Comparison of ENCODE assay signal across 30 mouse cellular contexts in genomic region chr10:4230563-4231359, GRCm38 (mm10). TPM values are rescaled to one million over a fixed set of nuclear protein-coding genes. Genes with fewer than 3 reads are reported as not detected.
DNase-seq lines count a peak whose midpoint lies in the region; ATAC-seq and TF ChIP-seq lines count a peak whose summit lies in the region.
"Had no signal": no experiment of that assay in that cellular context is flagged by ENCODE, and none has a peak within 500 bp of the region (broad histone marks: within the 10 kb centered on the region; RNA-seq: fewer than 3 reads in every experiment).

No protein-coding gene starts in this region.

- DNase-seq in embryonic facial prominence, embryonic 10.5 days (ENCODE audit: low spot score), result no peak
- DNase-seq in testis, postnatal 10 days (ENCODE audit: low spot score), result no peak
- peak; percentile 10 for DNase-seq in brain, adult 2 months (ENCODE audit: low read depth, low spot score)
- DNase-seq in stomach, postnatal 0 days (ENCODE audit: low spot score), result peak; percentile 23
- no peak for DNase-seq in lung, postnatal 4 days
- DNase-seq in thymus, adult 18-20 months, result no peak
- DNase-seq: adrenal gland, adult 8-10 months; adrenal gland, postnatal 25 days; B cell, adult 2 months; cerebellum, adult 11 months; cerebellum, adult 8-10 months; cerebellum, postnatal 14 days; gastrocnemius, adult 2 months; gastrocnemius, postnatal 14 days; heart, adult 18-20 months; heart, postnatal 10 days; heart, postnatal 4 days; kidney, adult 18-20 months had no signal

- TF ChIP-seq CTCF in testis, adult 2 months (IDR thresholded peaks at IDR 0.05; ENCODE audit: control insufficient read depth, insufficient read depth, insufficient replicate concordance, low read depth, low read length), result no peak
- TF ChIP-seq CTCF in stomach, postnatal 0 days (IDR thresholded peaks at IDR 0.05; ENCODE audit: low read depth), result no peak

- no peaks in the 10 kb centered on the region for H3K9me3 ChIP-seq in embryonic facial prominence, embryonic 15.5 days (replicated peaks)
- H3K9me3 ChIP-seq in embryonic facial prominence, embryonic 10.5 days, result no peaks in the 10 kb centered on the region
- no peaks in the 10 kb centered on the region for H3K9me3 ChIP-seq in stomach, postnatal 0 days (ENCODE audit: control insufficient read depth, low read length)
- H3K9me3 ChIP-seq: embryonic facial prominence, embryonic 12.5 days; forebrain, embryonic 13.5 days; heart, embryonic 12.5 days; heart, embryonic 15.5 days had no signal

- no peak for TF ChIP-seq POLR2A in testis, adult 2 months (IDR thresholded peaks at IDR 0.05; ENCODE audit: control insufficient read depth, low read depth, low read length)

- H3K9ac ChIP-seq in embryonic facial prominence, embryonic 15.5 days, result no peak overlapping the region
- no peak overlapping the region for H3K9ac ChIP-seq in stomach, postnatal 0 days (ENCODE audit: low read length)
- H3K9ac ChIP-seq: embryonic facial prominence, embryonic 12.5 days; forebrain, embryonic 13.5 days; heart, embryonic 12.5 days; heart, embryonic 15.5 days; hindbrain, embryonic 14.5 days had no signal

- no peaks in the 10 kb centered on the region for H3K36me3 ChIP-seq in embryonic facial prominence, embryonic 15.5 days
- H3K36me3 ChIP-seq in embryonic facial prominence, embryonic 10.5 days (replicated peaks), result no peaks in the 10 kb centered on the region
- H3K36me3 ChIP-seq in testis, adult 2 months (ENCODE audit: control insufficient read depth, insufficient read depth, low read length), result no peaks in the 10 kb centered on the region
- H3K36me3 ChIP-seq in stomach, postnatal 0 days (ENCODE audit: control insufficient read depth, insufficient read depth, low read length), result no peaks in the 10 kb centered on the region
- H3K36me3 ChIP-seq: embryonic facial prominence, embryonic 12.5 days; heart, embryonic 12.5 days; heart, embryonic 15.5 days had no signal

- H3K27me3 ChIP-seq in embryonic facial prominence, embryonic 15.5 days, result no peaks in the 10 kb centered on the region
- no peaks in the 10 kb centered on the region for H3K27me3 ChIP-seq in embryonic facial prominence, embryonic 10.5 days (replicated peaks; ENCODE audit: low read depth, poor library complexity, severe bottlenecking)
- H3K27me3 ChIP-seq in testis, adult 2 months (ENCODE audit: control insufficient read depth, insufficient read depth, low read length), result no peaks in the 10 kb centered on the region
- no peaks in the 10 kb centered on the region for H3K27me3 ChIP-seq in stomach, postnatal 0 days (ENCODE audit: control insufficient read depth, insufficient read depth, low read length)
- H3K27me3 ChIP-seq: embryonic facial prominence, embryonic 12.5 days; forebrain, embryonic 13.5 days; heart, embryonic 12.5 days; heart, embryonic 15.5 days had no signal

- no peaks in the 10 kb centered on the region for H3K4me1 ChIP-seq in embryonic facial prominence, embryonic 15.5 days
- H3K4me1 ChIP-seq in embryonic facial prominence, embryonic 10.5 days, result no peaks in the 10 kb centered on the region
- H3K4me1 ChIP-seq in testis, adult 2 months (ENCODE audit: control insufficient read depth, insufficient read depth, low read length), result no peaks in the 10 kb centered on the region; the same call in 1 of the 2 replicates
- no peaks in the 10 kb centered on the region for H3K4me1 ChIP-seq in stomach, postnatal 0 days (replicated peaks; ENCODE audit: control insufficient read depth, insufficient read depth)
- H3K4me1 ChIP-seq: embryonic facial prominence, embryonic 12.5 days had no signal

- TF ChIP-seq EP300 in stomach, postnatal 0 days (optimal IDR thresholded peaks at IDR 0.05), result no peak

- ATAC-seq in embryonic facial prominence, embryonic 15.5 days (ENCODE audit: insufficient number of reproducible peaks, low FRiP score, low TSS enrichment, low read depth), result 0 out of 2 replicates have a peak, but pooled peaks have one; percentile 24
- ATAC-seq in stomach, postnatal 0 days (ENCODE audit: low FRiP score, low TSS enrichment), result peak; percentile 71
- ATAC-seq: activated CD4-positive, CD25-positive, alpha-beta regulatory T cell, adult 4 months; forebrain, embryonic 13.5 days; forebrain, embryonic 16.5 days; hindbrain, postnatal 0 days; inflammation-experienced regulatory T-cells, adult 6 months had no signal

- no peak overlapping the region for H3K4me3 ChIP-seq in embryonic facial prominence, embryonic 15.5 days (replicated peaks)
- no peak overlapping the region for H3K4me3 ChIP-seq in embryonic facial prominence, embryonic 10.5 days
- H3K4me3 ChIP-seq in testis, adult 2 months (ENCODE audit: control insufficient read depth, low read depth, low read length), result no peak overlapping the region
- H3K4me3 ChIP-seq in stomach, postnatal 0 days (ENCODE audit: low read depth, low read length), result no peak overlapping the region
- H3K4me3 ChIP-seq: embryonic facial prominence, embryonic 12.5 days; erythroblast, embryonic 14.5 days; forebrain, embryonic 13.5 days; gastrocnemius, adult 2 months; heart, embryonic 12.5 days; heart, embryonic 15.5 days had no signal

- no peak overlapping the region for H3K27ac ChIP-seq in embryonic facial prominence, embryonic 15.5 days (replicated peaks)
- no peak overlapping the region for H3K27ac ChIP-seq in embryonic facial prominence, embryonic 10.5 days (replicated peaks)
- H3K27ac ChIP-seq in testis, adult 2 months (ENCODE audit: control insufficient read depth, insufficient read depth, low read depth, low read length), result peak overlapping the region; percentile 85
- no peak overlapping the region for H3K27ac ChIP-seq in stomach, postnatal 0 days (replicated peaks)
- H3K27ac ChIP-seq: embryonic facial prominence, embryonic 12.5 days; forebrain, embryonic 13.5 days; gastrocnemius, adult 2 months; heart, embryonic 15.5 days; hindbrain, embryonic 14.5 days; hindbrain, postnatal 0 days had no signal

- H3K4me2 ChIP-seq in embryonic facial prominence, embryonic 15.5 days (replicated peaks), result no peak overlapping the region
- no peak overlapping the region for H3K4me2 ChIP-seq in stomach, postnatal 0 days (replicated peaks; ENCODE audit: low read depth)
- H3K4me2 ChIP-seq: embryonic facial prominence, embryonic 12.5 days; forebrain, embryonic 13.5 days; heart, embryonic 12.5 days; heart, embryonic 15.5 days; hindbrain, embryonic 14.5 days had no signal

- 81% methylated on average over 17 of the region's 17 CpGs for WGBS in embryonic facial prominence, embryonic 15.5 days
- 84% methylated on average over 17 of the region's 17 CpGs for WGBS in embryonic facial prominence, embryonic 10.5 days
- 66% methylated on average over 17 of the region's 17 CpGs for WGBS in stomach, postnatal 0 days

RNA-seq across cellular contexts. Expression of gene Akap12, which starts 35.4 kb away (rescaled TPM):
- polyA plus RNA-seq in embryonic facial prominence, embryonic 15.5 days (2015; fragmentation: Nextera tagmentation; extraction: Ambion mirVana), result 39.6 and 41.3 TPM in 2 replicates
- polyA plus RNA-seq in embryonic facial prominence, embryonic 10.5 days (2016; fragmentation: Nextera tagmentation; extraction: Ambion mirVana), result 22.1 and 24.3 TPM in 2 replicates
- polyA plus RNA-seq in testis, adult 2 months (2012; rRNA removed), result 427 and 446 TPM in 2 replicates
- 23.1 and 25.5 TPM in 2 replicates for polyA plus RNA-seq in stomach, postnatal 0 days (2015; fragmentation: Nextera tagmentation; extraction: Ambion mirVana)

Comparison
In these comparisons a context has a peak if more than half of its experiments do, and no peak if none do; other contexts are left out.
1. DNase-seq: peak in brain, adult 2 months (single experiment) and stomach, postnatal 0 days (single experiment); none in embryonic facial prominence, embryonic 10.5 days (single experiment), testis, postnatal 10 days (single experiment), lung, postnatal 4 days (0 of 2) and thymus, adult 18-20 months (0 of 2).
2. RNA of gene Akap12, which starts 35.4 kb away (polyA plus RNA-seq): 427 to 446 TPM in testis, adult 2 months; 39.6 to 41.3 TPM in embryonic facial prominence, embryonic 15.5 days, 23.1 to 25.5 TPM in stomach, postnatal 0 days and 22.1 to 24.3 TPM in embryonic facial prominence, embryonic 10.5 days; every median in the first group is over 10 times any median in the second.